Mouse (Mus musculus) activated CD4-positive, CD25-positive, alpha-beta regulatory T cell, adult 4 months (primary cell): Measurements from ENCODE around the gene Pum2. TPM values are rescaled to one million over a fixed set of nuclear protein-coding genes. Genes with fewer than 3 reads are reported as not detected.

Experiments used
- polyA plus RNA-seq, 2 experiments: library from polyadenylated mRNA; unstranded; fragments of 100-300 nt; shearing (Covaris generic); gene quantifications; one replicate each; pipeline ENCODE4 v1.2.1; 2017

The Pum2 gene
- polyA plus RNA-seq, 2 experiments from 2014 or later = 55.7 to 63.1 TPM

Other genes starting within 250 kb of the Pum2 start
- gene Rhob, start 174.1 kb upstream of the Pum2 start, polyA plus RNA-seq = under 1 TPM; 0.59 to 0.83 TPM
- gene Slc7a15, start 75.1 kb upstream of the Pum2 start, polyA plus RNA-seq = not detected
- gene Sdc1, start 97.2 kb downstream of the Pum2 start, polyA plus RNA-seq = under 1 TPM in 1 of 2 experiments, not detected in 1; 0.32 TPM
- gene Laptm4a, start 247.5 kb downstream of the Pum2 start, polyA plus RNA-seq = 100 to 1,000 TPM; 114 to 152 TPM